Mouse (Mus musculus) testis, postnatal 10 days (tissue): Measurements from ENCODE around the gene Anks1b.

Experiments used
- DNase-seq: peaks from one replicate; pipeline ENCODE4 v3.0.0; 2021; ENCODE audit warnings: low spot score

The Anks1b gene

GRCm38 (mm10) chr10:90674362-90674761 is 801.1 kb downstream of the Anks1b start:
- DNase-seq, result no peak

GRCm38 (mm10) chr10:90677421-90677820 is 804.1 kb downstream of the Anks1b start:
- no peak for DNase-seq

- no peak for DNase-seq
Observed at GRCm38 (mm10) chr10:90679713-90680470, 806.6 kb downstream of the Anks1b start.

- no peak for DNase-seq
Observed at GRCm38 (mm10) chr10:90683813-90684212, 810.5 kb downstream of the Anks1b start.

GRCm38 (mm10) chr10:90685367-90685766 is 812.1 kb downstream of the Anks1b start:
- no peak for DNase-seq

GRCm38 (mm10) chr10:90688153-90688552 is 814.8 kb downstream of the Anks1b start:
- DNase-seq, result no peak

GRCm38 (mm10) chr10:90688696-90689252 is 815.5 kb downstream of the Anks1b start:
- no peak for DNase-seq

GRCm38 (mm10) chr10:90689854-90690513 is 816.7 kb downstream of the Anks1b start:
- peak; percentile 86 for DNase-seq

GRCm38 (mm10) chr10:90696687-90697086 is 823.4 kb downstream of the Anks1b start:
- DNase-seq, result no peak

- no peak for DNase-seq
Observed at GRCm38 (mm10) chr10:90697413-90697812, 824.1 kb downstream of the Anks1b start.

GRCm38 (mm10) chr10:90699211-90699610 is 825.9 kb downstream of the Anks1b start:
- DNase-seq, result no peak

- no peak for DNase-seq
Observed at GRCm38 (mm10) chr10:90704602-90705001, 831.3 kb downstream of the Anks1b start.

- no peak for DNase-seq
Observed at GRCm38 (mm10) chr10:90708822-90709601, 835.7 kb downstream of the Anks1b start.

- DNase-seq, result no peak
Observed at GRCm38 (mm10) chr10:90709602-90709931, 836.3 kb downstream of the Anks1b start.

- DNase-seq, result no peak
Observed at GRCm38 (mm10) chr10:90717961-90718360, 844.7 kb downstream of the Anks1b start.

- no peak for DNase-seq
Observed at GRCm38 (mm10) chr10:90718684-90719083, 845.4 kb downstream of the Anks1b start.

GRCm38 (mm10) chr10:90719996-90720395 is 846.7 kb downstream of the Anks1b start:
- DNase-seq, result no peak

- DNase-seq, result no peak
Observed at GRCm38 (mm10) chr10:90723071-90723494, 849.8 kb downstream of the Anks1b start.

GRCm38 (mm10) chr10:90723941-90724341 is 850.6 kb downstream of the Anks1b start:
- no peak for DNase-seq

GRCm38 (mm10) chr10:90724931-90725330 is 851.6 kb downstream of the Anks1b start:
- no peak for DNase-seq

GRCm38 (mm10) chr10:90728401-90729358 is 855.4 kb downstream of the Anks1b start:
- peak; percentile 60 for DNase-seq
